Mouse (Mus musculus) induced T-regulatory cell, adult 2 months (primary cell): Measurements from ENCODE around the gene Tfpi2.

Experiments
- DNase-seq: peaks from one replicate; pipeline ENCODE4 v3.0.0-alpha.2; 2012; ENCODE audit warnings: low read depth

Tfpi2 gene

DNA sequence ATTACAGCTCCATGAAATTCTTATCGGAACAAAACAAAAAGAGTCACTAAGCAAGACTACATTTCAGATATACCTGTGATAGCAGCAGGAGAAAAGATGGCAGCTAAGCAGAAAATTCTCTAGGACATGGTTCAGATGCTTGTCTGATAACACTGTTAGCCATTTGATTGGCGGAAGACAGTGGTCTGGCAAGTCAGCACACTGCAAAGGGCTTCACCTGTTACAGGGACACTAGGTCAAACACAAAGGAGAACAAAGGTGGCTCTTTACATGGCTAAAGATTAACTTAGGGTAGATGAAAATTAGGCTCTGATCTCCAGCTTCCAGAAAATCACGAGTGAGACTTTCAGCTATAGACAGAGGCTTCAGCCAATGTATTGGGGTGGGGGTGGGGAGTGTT lies at the start of gene Tfpi2:
Gene Tfpi2 (minus strand): TSS at position 170 of the 400 bp plus-strand sequence.
- DNase-seq: no peak

- no peak for DNase-seq
Measured at GRCm38 (mm10) chr6:4030956-4031355, 42.2 kb upstream of the Tfpi2 start.

DNA sequence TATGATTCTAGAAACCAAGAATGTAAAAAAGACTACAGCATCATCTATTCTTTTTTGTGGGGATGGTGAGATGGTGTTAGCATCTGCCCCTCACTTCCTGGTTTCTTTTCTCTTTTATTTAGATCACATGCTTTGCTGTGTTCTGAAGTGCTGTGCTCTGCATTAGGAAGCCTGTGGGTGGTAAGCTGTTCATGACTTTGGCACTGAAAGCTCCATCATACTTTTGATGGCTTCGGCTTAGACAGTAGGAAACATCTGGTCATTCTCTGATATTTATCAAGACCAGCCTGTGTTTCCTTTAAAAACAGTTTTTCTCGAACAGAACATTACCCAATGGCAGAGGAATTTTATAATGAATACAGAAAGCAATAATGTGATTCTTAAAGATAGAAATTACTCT lies 37.6 kb upstream of the Tfpi2 start:
- no peak for DNase-seq

DNA sequence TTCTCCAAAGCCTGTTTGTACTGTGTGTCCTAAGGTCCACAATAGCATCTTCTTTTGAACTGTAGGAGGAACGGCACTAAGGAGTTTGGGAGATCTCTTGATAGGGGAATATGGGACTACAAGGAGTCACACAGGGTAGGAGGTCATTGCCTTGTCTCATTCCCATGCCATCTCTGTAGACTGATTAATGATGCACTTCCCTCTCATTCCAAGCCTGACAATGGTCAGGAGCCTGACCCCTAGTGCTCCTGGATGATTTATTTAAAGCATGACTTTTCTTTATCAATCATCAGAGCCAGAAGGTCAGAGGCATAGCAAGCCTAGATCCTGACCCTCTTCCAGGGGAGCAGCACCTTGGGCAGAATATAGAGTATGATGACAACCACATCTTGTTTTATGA lies 33.9 kb upstream of the Tfpi2 start:
- DNase-seq: no peak

GRCm38 (mm10) chr6:4009548-4009947 lies 20.8 kb upstream of the Tfpi2 start:
- no peak for DNase-seq

GRCm38 (mm10) chr6:4008501-4009040 lies 19.9 kb upstream of the Tfpi2 start:
- no peak for DNase-seq

DNA sequence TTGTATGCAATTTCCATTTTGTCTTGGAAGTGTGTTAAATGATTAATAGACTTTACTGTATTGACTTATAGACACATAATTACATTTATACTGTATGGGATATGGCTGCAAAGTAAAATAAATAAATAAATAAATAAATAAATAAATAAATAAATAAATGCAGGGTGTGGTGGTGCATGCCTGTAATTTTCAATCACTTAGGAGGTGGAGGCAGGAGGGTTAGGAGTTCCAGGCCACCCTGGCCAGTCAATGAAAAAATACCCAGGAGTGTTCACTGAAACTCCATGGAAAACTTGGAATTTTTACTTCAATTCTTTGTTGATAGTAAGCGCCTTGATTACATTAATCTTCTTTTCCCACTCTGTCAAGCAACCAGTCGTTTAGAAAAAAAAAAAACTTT lies 16.1 kb upstream of the Tfpi2 start:
- DNase-seq: no peak

GRCm38 (mm10) chr6:4003890-4004306 lies 15.2 kb upstream of the Tfpi2 start, which contains the start of gene Gng11:
TSS of gene Gng11 (plus strand) at chr6:4003904.
- DNase-seq: no peak

GRCm38 (mm10) chr6:4003445-4003844 lies 14.7 kb upstream of the Tfpi2 start:
- DNase-seq: no peak

- DNase-seq: no peak
Measured at GRCm38 (mm10) chr6:4000716-4001115, 12.0 kb upstream of the Tfpi2 start.

- DNase-seq: no peak
Measured at GRCm38 (mm10) chr6:3999296-3999695, 10.6 kb upstream of the Tfpi2 start.

DNA sequence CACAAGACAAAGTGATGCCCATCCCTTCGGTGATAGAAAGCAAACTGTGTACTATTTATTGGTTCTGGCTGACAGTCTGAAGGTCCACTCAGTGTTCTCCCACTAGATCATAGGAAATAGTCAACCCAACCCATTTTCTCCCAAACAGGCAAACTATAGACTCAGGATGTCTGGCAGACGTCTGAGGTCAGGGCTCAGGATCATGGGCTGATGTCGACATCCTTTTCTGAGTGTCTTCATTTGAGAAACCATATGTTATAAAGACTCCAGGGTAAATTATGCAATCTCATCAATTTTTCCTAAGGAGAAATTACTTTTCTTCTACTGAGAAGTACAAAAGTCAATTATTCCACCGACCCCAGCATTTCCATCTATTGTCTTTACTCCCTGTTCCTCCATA lies 9.4 kb upstream of the Tfpi2 start:
- no peak for DNase-seq

GRCm38 (mm10) chr6:3993492-3993891 lies 4.8 kb upstream of the Tfpi2 start, which contains the start of gene Gngt1:
TSS of gene Gngt1 (plus strand) at chr6:3993792.
- DNase-seq: no peak

DNA sequence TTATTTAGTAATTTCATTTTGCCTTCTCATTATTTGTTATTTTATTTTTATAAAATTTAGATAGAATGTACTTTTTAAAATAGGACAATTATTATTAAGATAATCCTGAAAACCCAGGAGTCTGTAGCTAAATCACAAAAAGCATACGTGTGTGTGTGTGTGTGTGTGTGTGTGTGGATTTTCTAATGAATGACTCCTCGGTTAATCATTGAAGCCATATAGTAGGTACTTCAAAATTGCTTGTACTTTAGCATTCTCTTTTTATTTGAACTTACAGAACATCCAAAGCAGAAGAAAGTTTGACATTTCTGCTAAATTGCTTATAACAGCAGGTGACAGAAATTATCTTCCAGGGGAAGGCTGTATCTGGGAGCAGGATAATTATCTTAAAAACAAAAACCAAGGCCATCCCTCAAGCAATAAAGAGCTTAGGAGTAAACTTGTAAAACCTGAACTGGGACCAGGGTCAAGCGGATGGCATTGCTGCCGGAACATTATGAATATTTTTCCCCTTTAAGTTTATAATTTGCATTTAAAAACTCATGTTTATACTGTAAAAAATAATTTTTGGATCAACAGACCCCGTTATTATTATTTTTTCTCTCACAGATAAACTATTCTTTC lies 5.9 kb downstream of the Tfpi2 start:
- no peak for DNase-seq

- no peak for DNase-seq
Measured at GRCm38 (mm10) chr6:3973679-3974078, 15.0 kb downstream of the Tfpi2 start.

DNA sequence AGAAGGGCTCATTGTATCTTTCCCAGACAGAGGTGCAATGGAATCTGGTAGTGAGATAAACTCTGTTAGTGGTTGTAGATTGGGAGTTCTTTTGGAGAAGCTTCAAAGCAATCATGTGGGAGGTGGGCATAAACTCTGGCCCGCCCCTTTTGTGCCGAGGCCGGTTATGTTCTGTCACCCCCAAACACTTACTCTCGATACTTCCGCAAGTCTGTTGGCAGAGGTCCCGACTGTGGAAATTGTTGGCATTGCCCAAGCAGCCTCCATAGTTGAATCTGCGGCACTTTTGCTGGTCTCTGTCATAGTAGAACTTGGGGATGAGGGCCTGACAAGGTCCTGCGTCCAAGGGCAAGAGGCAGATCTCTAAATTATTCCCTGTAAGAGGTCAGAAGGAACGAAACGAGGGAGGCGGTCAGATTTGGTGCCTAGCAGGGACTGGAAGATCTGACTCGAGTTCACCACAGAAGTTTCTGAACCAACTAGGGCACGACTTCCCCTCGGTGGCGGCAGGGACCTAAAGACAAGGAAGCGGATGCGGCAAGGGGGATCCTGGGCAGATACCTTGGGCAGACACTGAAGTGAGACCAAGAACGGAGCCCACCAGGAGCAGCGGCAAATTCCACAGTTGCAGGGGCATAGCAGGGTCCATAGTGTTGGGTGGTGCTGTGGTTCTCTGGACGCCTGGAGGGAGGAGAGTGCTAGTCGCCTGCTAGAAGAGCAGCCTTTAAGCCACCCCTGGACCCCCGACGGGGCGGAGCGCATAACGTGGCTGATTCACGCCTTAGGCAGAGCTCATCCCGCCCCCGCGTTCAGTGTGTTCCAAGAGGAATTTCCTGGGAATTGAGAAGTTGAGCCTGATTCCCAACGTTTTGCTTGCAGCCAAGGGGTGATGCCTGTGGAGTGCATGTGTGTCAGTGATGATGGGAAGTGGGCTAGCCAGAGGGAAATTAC lies 20.8 kb downstream of the Tfpi2 start:
- no peak for DNase-seq

DNA sequence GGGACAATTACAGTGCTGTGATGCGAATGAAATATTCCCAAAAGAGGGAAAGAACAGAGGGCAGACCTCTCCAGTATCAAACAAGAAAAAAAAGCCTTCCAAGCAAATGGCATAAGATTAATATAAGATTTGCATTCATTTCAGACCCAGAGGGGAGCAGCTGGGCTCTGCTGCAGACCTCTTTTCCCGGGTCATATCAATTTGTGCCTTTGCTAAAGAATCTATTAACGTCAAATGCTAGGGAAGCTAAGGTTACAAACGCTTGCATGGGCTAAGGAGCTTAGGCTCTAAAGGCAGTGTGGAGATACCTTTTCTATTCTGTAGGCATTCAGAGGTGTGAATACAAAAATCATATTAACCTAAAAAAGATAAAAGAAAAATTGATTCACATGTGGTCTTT lies 33.8 kb downstream of the Tfpi2 start:
- no peak for DNase-seq

DNA sequence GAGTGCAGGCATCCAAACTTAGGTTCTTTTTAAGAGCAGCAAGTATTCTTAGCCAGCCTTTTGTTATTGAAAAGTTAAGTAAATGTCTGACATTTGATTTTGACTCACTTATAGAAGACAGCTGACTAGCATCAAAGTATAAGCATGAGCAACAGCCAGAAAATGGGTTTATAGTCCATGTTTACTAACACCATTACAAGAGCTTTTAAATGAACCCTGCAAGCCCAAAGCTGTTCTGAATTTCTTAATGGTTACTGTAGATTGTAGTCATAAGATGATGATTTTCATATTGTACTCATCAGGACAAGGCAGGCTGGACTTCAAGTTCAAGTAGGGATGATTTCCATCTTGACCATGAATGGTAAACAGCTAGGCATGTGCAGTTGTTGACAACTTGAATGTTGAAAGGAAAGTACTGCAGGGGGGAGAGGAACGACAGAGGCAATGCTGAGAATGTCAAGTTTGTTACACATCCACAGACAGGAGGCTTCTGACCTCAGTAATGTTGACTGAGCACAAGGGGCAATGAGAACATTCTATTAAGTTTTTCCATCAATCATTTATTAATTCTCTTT lies 52.5 kb downstream of the Tfpi2 start:
- no peak for DNase-seq

GRCm38 (mm10) chr6:3935606-3936005 lies 53.1 kb downstream of the Tfpi2 start:
- DNase-seq: no peak

DNA sequence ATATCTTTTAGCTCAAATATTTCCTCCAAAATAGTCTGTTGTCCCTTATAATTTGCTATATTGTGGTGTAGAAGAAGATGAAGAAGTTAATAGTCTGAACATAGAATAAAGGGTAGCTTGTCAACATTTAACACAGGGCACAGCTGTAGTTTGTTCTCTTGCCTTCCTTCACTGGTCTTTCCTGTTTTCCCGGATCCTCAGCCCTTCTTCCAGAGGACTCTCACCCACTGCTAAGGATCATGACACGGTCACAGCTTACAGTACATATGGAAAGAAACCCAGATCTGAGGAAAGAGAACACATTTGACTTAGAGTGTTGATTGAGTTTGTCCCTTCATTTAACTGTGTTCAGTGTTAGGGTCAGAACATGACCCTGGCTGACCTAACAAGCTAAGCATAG lies 53.7 kb downstream of the Tfpi2 start:
- no peak for DNase-seq

DNA sequence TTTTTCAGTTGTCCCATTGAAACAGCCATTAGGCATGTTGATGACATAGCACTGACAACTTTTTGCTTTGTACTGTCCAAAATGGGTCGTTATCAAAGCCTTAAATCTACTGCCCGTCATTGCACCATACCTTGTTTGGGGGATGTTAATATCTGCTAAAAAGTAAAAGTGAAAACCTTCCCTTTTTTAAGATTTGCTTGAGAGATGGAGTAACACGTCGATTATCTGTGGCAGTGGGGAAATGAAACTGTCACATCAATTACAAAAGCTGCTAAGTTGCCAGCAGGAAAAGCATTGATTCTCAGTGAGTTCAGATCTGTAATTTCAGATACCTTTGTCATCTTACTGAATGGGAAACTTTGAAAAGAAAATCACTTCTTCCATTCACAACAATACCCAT lies 62.6 kb downstream of the Tfpi2 start:
- DNase-seq: no peak

GRCm38 (mm10) chr6:3922870-3923269 lies 65.8 kb downstream of the Tfpi2 start:
- no peak for DNase-seq

DNA sequence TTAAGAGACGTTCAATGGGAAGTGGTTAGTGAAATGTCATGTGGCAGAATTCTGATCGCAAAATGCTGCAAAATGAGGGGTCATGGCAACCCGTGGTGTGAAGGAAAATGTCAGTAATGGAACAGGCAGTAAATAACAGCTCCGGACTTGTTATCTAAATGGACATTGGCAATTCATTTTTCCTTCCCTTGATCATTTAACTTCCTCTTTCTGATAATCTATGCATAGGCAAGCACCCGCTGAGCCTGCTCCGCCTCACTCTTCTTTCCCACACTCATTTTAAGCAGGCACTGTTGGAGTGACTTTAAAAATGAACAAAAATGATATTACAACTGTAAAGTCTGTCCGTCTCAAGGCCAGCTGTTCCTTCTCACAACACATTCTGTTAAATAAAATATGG lies 72.7 kb downstream of the Tfpi2 start:
- no peak for DNase-seq
